Mouse (Mus musculus) heart, embryonic 11.5 days (tissue): ENCODE measurements around the gene Mndal. TPM values are rescaled to one million over a fixed set of nuclear protein-coding genes. Genes with fewer than 3 reads are reported as not detected.
"Not testable (repeated sequence)": the region's sequence is repeated elsewhere in the genome, so short reads cannot be mapped to it uniquely, and the experiment has no call there.

ENCODE experiments used
- ATAC-seq: fragments of 200-750 bp; cut with Nextera tagmentation; replicated peaks from 2 replicates; pipeline ENCODE4 v1.8.0; 2017; ENCODE audit warnings: moderate library complexity; ENCODE audit not compliant: insufficient number of reproducible peaks, low FRiP score, low TSS enrichment
- H3K27ac ChIP-seq: fragments of 300-500 bp; sonication (generic); 2 replicates; pipeline ENCODE4 v1.5.1; 2014; ENCODE audit warnings: mild to moderate bottlenecking, low read depth, low read length
- H3K27me3 ChIP-seq: fragments of 300-500 bp; sonication (generic); 2 replicates; pipeline ENCODE4 v1.6.1; 2014; ENCODE audit warnings: mild to moderate bottlenecking, low read length, mixed read lengths; ENCODE audit not compliant: control insufficient read depth, insufficient read depth
- H3K36me3 ChIP-seq: fragments of 300-500 bp; sonication (generic); 2 replicates; pipeline ENCODE4 v1.6.1; 2014; ENCODE audit warnings: mild to moderate bottlenecking, low read length, moderate library complexity, mixed read lengths; ENCODE audit not compliant: control insufficient read depth, insufficient read depth
- H3K4me1 ChIP-seq: fragments of 300-500 bp; sonication (generic); 2 replicates; pipeline ENCODE4 v1.6.1; 2014; ENCODE audit warnings: low read length; ENCODE audit not compliant: control insufficient read depth, insufficient read depth
- H3K4me2 ChIP-seq: fragments of 300-500 bp; sonication (generic); 2 replicates; pipeline ENCODE4 v1.6.1; 2014; ENCODE audit warnings: mild to moderate bottlenecking, moderate library complexity
- H3K4me3 ChIP-seq: fragments of 300-500 bp; sonication (generic); 2 replicates; pipeline ENCODE4 v1.5.1; 2014; ENCODE audit warnings: low read depth, low read length
- H3K9ac ChIP-seq: fragments of 300-500 bp; sonication (generic); 2 replicates; pipeline ENCODE4 v1.6.1; 2014; ENCODE audit warnings: mild to moderate bottlenecking, low read depth, low read length, moderate library complexity
- H3K9me3 ChIP-seq: fragments of 300-500 bp; sonication (generic); replicated peaks from 2 replicates; pipeline ENCODE4 v1.6.1; 2016; ENCODE audit warnings: low read length; ENCODE audit not compliant: control insufficient read depth
- WGBS: fragments of 180-500 bp; shearing (Covaris S2); extraction: QIAGEN DNeasy Blood & Tissue Kit; methylation state at CpG from one replicate; pipeline ENCODE4 v1.1.7; 2014; ENCODE audit not compliant: insufficient replicate concordance; 5-methylcytosine and 5-hydroxymethylcytosine counted together
- polyA plus RNA-seq: library from polyadenylated mRNA; unstranded; fragments of >200 nt; fragmentation: Nextera tagmentation; extraction: Ambion mirVana; gene quantifications from 2 replicates; pipeline ENCODE4 v1.2.1, GENCODE M21; 2014

Gene Mndal
- polyA plus RNA-seq, 1 experiment from 2014 or later, result 3.7 TPM

GRCm38 (mm10) chr1:173809294-173809693 lies 133.0 kb downstream of the Mndal start:
- H3K27ac ChIP-seq, H3K27me3 ChIP-seq, H3K4me3 ChIP-seq, ATAC-seq, H3K4me2 ChIP-seq, H3K4me1 ChIP-seq, H3K9ac ChIP-seq, H3K36me3 ChIP-seq, H3K9me3 ChIP-seq: not testable (repeated sequence)
- WGBS, result 73% methylated on average over 2 of the region's 2 CpGs

- H3K9ac ChIP-seq, H3K36me3 ChIP-seq, H3K27me3 ChIP-seq, H3K4me2 ChIP-seq, ATAC-seq, H3K9me3 ChIP-seq, H3K4me3 ChIP-seq, H3K27ac ChIP-seq, H3K4me1 ChIP-seq: not testable (repeated sequence)
- 66% methylated on average over 2 of the region's 2 CpGs for WGBS
Observed at GRCm38 (mm10) chr1:173802689-173803281, 139.5 kb downstream of the Mndal start.

DNA sequence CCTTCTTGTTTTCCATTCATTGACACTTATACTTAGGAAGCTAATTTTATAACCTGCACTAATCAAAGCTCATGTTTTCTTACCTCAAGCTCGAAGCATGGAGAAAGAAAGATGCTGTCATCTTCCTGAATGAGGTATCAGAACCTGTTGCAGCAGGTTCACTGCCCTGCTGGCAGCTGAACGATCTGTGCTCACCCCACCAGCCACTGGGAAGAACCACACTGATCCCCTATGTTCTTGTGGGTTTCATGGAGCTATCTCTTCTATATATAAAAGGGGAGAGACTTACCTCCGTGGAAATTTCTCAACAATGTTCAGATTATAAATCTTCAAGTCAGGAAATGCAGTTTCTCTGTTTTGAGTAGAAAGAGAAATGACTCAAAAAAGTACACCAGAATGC lies 140.1 kb downstream of the Mndal start:
- not testable (repeated sequence) for H3K9ac ChIP-seq, H3K4me3 ChIP-seq, H3K4me1 ChIP-seq, H3K27me3 ChIP-seq, H3K4me2 ChIP-seq, H3K9me3 ChIP-seq, H3K27ac ChIP-seq, H3K36me3 ChIP-seq, ATAC-seq
- 69% methylated on average over 3 of the region's 3 CpGs for WGBS

DNA sequence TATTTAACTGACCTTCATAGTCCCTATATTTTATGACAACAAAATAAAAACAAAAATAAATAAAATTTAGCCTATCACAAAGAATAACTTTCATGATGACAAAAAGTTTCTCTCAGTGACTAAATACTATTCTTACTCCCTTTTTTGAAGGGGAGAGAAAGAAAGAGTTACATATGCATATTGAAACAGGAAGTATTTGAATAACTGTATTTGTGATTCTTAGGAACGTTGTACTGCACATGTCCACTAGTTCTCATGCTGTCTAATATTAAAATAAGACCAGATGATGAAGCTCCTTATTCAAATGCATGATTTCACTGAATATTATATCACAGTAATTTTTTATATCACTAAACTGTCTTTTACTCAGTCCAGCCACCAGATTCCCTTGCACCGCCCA lies 140.5 kb downstream of the Mndal start:
- WGBS, result 76% methylated on average over 2 of the region's 2 CpGs
- not testable (repeated sequence) for H3K27ac ChIP-seq

More for the DNA sequence above, 140.5 kb downstream of the Mndal start:
- H3K27me3 ChIP-seq, H3K4me3 ChIP-seq, H3K4me2 ChIP-seq, H3K36me3 ChIP-seq, ATAC-seq, H3K9me3 ChIP-seq, H3K4me1 ChIP-seq, H3K9ac ChIP-seq: not testable (repeated sequence)

Other genes starting within 250 kb of the Mndal start
- 0.14 and 0.44 TPM in 2 replicates for gene Ifi207, start 200.7 kb downstream of the Mndal start, polyA plus RNA-seq
- gene Ifi204, start 175.5 kb downstream of the Mndal start, polyA plus RNA-seq, result 0.42 and 0.89 TPM in 2 replicates
- 3.1 TPM in 2 replicates for gene Ifi211, start 29.4 kb downstream of the Mndal start, polyA plus RNA-seq
- 0.31 TPM in 1 of 2 replicates, not detected in the other for gene Ifi203, start 181 bp upstream of the Mndal start, polyA plus RNA-seq
- gene Ifi202b, start 40.3 kb upstream of the Mndal start, polyA plus RNA-seq, result not detected in 2 replicates
- 2.4 and 3.1 TPM in 2 replicates for gene Ifi205, start 89.3 kb upstream of the Mndal start, polyA plus RNA-seq
- 0.08 TPM in 1 of 2 replicates, not detected in the other for gene Olfr433, start 98.2 kb upstream of the Mndal start, polyA plus RNA-seq
- not detected in 2 replicates for gene Olfr432, start 106.7 kb upstream of the Mndal start, polyA plus RNA-seq
- gene Olfr430, start 124.1 kb upstream of the Mndal start, polyA plus RNA-seq, result not detected in 2 replicates
- gene Olfr429, start 141.8 kb upstream of the Mndal start, polyA plus RNA-seq, result not detected in 2 replicates
- gene Olfr427, start 154.4 kb upstream of the Mndal start, polyA plus RNA-seq, result not detected in 2 replicates
- gene Olfr231, start 178.7 kb upstream of the Mndal start, polyA plus RNA-seq, result not detected in 2 replicates
- gene Olfr424, start 189.0 kb upstream of the Mndal start, polyA plus RNA-seq, result not detected in 2 replicates
- 0.28 and 0.36 TPM in 2 replicates for gene Olfr420, start 213.1 kb upstream of the Mndal start, polyA plus RNA-seq
- gene Spta1, start 230.3 kb upstream of the Mndal start, polyA plus RNA-seq, result 9.3 and 11.2 TPM in 2 replicates